Mouse (Mus musculus) monocyte, adult 5-6 weeks (primary cell): ENCODE measurements around the gene Suco. TPM values are rescaled to one million over a fixed set of nuclear protein-coding genes. Genes with fewer than 3 reads are reported as not detected.

Experiments used
- ATAC-seq: fragments of 153-309, 156-312 bp; replicated peaks from 2 replicates; pipeline ENCODE4 v1.8.0; 2017; ENCODE audit warnings: mild to moderate bottlenecking; ENCODE audit not compliant: low TSS enrichment, insufficient number of reproducible peaks, severe bottlenecking, poor library complexity, low FRiP score
- total RNA-seq: library from RNA; stranded (forward); fragments of 200-1000, 200-491, 200-594 nt; gene quantifications from 3 replicates; pipeline ENCODE4 v1.2.3, GENCODE M21; 2017

Suco gene
- total RNA-seq, 1 experiment from 2014 or later, result 160 TPM

GRCm38 (mm10) chr1:161896130-161896529, 19.6 kb upstream of the Suco start:
- peak; percentile 57 for ATAC-seq

DNA sequence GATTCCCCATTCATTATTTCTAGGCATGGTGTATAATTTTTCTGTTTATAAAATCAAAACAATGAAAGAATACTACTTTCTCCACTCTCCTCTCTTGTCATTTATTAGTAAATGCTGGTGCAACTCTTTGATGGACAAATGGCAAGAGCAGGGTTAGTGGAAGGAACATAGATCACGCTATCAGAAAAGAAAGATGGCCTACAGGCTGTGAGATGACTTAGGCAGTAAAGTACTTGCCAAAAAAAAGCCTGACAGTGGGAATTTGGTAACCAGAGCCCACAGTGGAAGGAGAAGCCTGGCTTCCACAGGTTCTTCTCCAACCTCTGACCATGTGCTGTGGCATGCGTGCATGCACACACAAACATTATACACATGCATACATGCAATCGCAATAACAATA, 18.5 kb upstream of the Suco start:
- ATAC-seq, result no peak

GRCm38 (mm10) chr1:161894553-161894952, 18.1 kb upstream of the Suco start:
- no peak for ATAC-seq

- ATAC-seq, result 0 out of 2 replicates have a peak, but pooled peaks have one; percentile 15
Observed at GRCm38 (mm10) chr1:161894126-161894525, 17.6 kb upstream of the Suco start.

GRCm38 (mm10) chr1:161888823-161889222, 12.3 kb upstream of the Suco start:
- ATAC-seq, result no peak

DNA sequence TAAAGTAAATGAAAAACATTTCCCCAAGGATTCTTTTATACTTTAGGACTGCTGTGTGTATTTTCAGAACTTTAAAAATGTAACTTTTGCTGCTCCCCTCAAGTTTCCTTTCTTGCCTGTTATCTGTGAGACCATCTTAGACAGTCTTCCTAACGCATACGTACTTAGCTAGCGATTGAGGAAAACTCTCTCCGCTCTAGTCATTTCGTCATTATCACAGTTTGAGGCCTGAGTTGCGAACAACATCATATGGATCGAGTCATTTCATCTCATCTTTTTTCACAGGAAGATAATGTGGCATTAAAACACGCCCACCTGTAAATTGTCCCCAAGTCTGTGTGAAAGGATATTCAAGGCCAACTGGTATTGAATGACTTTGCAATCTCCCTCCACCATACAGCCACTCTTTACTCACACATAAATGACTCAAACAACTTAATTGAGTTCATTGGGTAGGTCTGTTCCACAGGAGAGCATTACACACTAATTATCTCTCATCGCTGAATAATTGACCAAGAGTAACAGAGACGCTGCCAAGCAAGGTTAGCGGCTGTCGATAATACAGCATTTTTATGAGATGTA, 11.3 kb upstream of the Suco start:
- ATAC-seq, result no peak

DNA sequence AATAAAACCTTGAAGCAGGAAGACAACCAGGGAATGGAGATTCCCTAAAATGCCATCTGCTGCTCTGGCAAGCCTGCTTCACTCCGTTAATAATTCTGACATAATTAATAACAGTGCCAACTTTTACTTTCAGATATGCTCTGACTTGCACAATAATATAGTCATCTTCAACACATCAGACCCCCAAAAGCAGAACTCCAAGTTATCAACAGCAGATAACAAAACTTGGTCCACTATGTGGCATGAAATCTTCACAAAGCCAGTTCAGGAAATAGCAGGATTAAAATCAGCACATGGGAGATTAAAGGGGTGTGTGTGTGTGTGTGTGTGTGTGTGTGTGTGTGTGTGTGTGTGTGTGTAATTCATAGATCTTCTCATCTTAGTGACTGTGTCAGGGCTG, 9.3 kb upstream of the Suco start:
- no peak for ATAC-seq

- no peak for ATAC-seq
Observed at GRCm38 (mm10) chr1:161877580-161878142, 1.2 kb upstream of the Suco start.

GRCm38 (mm10) chr1:161875706-161876552, 553 bp downstream of the Suco start:
- peak; percentile 35 for ATAC-seq

- ATAC-seq, result no peak
Observed at GRCm38 (mm10) chr1:161869422-161869821, 7.1 kb downstream of the Suco start.

GRCm38 (mm10) chr1:161868413-161868812, 8.1 kb downstream of the Suco start:
- no peak for ATAC-seq

- no peak for ATAC-seq
Observed at GRCm38 (mm10) chr1:161863742-161864141, 12.7 kb downstream of the Suco start.

- no peak for ATAC-seq
Observed at GRCm38 (mm10) chr1:161859248-161859647, 17.2 kb downstream of the Suco start.

DNA sequence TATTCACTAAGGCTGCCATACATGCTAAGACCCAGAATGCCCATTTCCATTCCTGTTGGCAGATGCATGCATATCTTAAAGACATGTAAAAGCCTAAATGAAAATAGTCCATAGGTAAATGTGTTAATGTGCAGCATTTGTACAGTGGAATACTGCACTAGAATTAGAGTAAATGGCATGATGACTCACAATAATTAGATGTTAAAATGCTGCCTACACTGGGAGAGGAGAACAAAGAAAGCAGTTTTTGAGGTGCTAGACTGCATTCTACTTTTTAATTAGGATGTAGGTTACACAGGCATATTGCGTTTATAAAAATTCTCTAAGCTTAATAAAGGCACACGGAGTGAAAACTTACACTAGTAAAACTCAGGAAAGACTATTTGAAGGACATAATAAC, 49.8 kb downstream of the Suco start:
- ATAC-seq, result no peak

GRCm38 (mm10) chr1:161809428-161809827, 67.1 kb downstream of the Suco start:
- ATAC-seq, result no peak

DNA sequence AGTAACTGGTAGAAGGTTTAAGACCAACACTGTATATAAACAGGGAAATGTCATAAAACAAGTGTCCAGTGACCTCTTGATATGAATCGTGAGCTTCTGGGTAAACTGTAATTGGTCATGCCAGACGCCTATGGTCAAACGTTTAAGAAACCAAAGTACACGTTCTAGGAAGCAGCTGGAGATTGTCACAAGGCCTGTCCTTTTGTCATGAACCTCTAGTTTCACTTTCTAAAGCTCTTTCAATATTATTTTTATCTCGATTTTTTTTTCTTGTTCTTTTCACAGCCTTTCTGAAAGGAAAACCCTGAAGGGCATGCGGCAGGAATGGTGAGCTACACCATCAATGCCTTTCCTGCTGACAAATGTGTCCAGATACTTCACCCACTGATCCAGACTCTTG, 67.5 kb downstream of the Suco start:
- ATAC-seq, result no peak

DNA sequence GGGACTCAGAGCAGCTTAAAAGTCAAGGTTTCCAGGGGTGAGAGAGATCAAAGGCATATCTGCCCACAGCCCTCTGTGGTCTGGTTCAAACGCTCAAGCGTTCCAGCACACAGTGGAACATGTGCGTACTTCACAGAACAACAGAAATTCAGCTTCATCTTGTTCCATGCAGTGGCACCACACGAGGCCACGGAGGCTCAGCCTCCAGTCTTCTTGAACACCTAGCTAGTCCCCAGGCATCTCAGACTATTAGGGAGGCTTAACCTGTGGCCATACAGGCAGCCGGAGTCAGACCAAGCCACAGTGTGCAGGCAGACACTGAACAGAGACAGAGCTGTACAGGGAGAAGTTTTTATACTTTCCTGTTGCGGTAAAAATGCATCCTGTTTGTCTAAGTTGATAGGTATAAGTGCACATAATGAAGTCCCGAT, 71.9 kb downstream of the Suco start:
- peak; percentile 50 for ATAC-seq

- ATAC-seq, result no peak
Observed at GRCm38 (mm10) chr1:161801321-161801720, 75.2 kb downstream of the Suco start.

- no peak for ATAC-seq
Observed at GRCm38 (mm10) chr1:161800256-161800655, 76.2 kb downstream of the Suco start.

DNA sequence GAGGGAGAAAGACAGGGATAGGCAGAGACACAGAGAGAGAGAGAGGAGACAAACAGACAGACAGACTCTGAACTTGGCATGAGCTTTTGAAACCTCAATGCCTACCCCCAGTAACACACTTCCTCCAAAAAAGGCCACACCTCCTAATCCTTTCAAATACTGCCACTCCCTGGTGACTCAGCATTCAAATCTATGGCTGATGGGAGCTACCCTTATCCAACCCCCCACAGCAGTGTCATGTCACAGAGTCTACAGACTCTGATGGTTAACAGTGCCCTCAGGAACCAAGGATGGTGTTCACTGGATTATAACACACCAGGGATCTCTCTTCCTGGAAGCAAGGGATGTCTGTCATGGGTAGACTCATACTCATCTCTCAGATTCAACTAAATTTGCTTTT, 76.7 kb downstream of the Suco start:
- ATAC-seq, result 0 out of 2 replicates have a peak, but pooled peaks have one; percentile 6
